29 mouse cellular contexts compared by ENCODE assay signal in genomic region chr1:178270635-178271034, GRCm38 (mm10). TPM values are rescaled to one million over a fixed set of nuclear protein-coding genes. Genes with fewer than 3 reads are reported as not detected.
DNase-seq lines count a peak whose midpoint lies in the region; ATAC-seq and TF ChIP-seq lines count a peak whose summit lies in the region.
"Had no signal": no experiment of that assay in that cellular context is flagged by ENCODE, and none has a peak within 500 bp of the region (broad histone marks: within the 10 kb centered on the region; RNA-seq: fewer than 3 reads in every experiment).

No protein-coding gene starts in this region.

- no peak overlapping the region for H3K4me2 ChIP-seq in liver, embryonic 11.5 days
- no peak overlapping the region for H3K4me2 ChIP-seq in stomach, postnatal 0 days (replicated peaks; ENCODE audit: low read depth)
- H3K4me2 ChIP-seq: embryonic facial prominence, embryonic 12.5 days; forebrain, embryonic 13.5 days; heart, embryonic 13.5 days; hindbrain, embryonic 13.5 days; intestine, embryonic 15.5 days had no signal

- WGBS in liver, embryonic 11.5 days: 77% methylated on average over 6 of the region's 6 CpGs
- WGBS in stomach, postnatal 0 days: 52% methylated on average over 6 of the region's 6 CpGs

- H3K27me3 ChIP-seq in liver, embryonic 11.5 days (replicated peaks; ENCODE audit: control insufficient read depth, insufficient read depth, low read length): peaks cover 4% of the 10 kb centered on the region
- no peaks in the 10 kb centered on the region for H3K27me3 ChIP-seq in stomach, postnatal 0 days (ENCODE audit: control insufficient read depth, insufficient read depth, low read length)
- H3K27me3 ChIP-seq: embryonic facial prominence, embryonic 12.5 days; forebrain, embryonic 13.5 days; heart, embryonic 13.5 days; hindbrain, embryonic 13.5 days; intestine, embryonic 15.5 days had no signal

- H3K4me1 ChIP-seq in liver, embryonic 11.5 days (replicated peaks; ENCODE audit: control insufficient read depth, insufficient read depth, low read length): no peaks in the 10 kb centered on the region
- no peaks in the 10 kb centered on the region for H3K4me1 ChIP-seq in stomach, postnatal 0 days (replicated peaks; ENCODE audit: control insufficient read depth, insufficient read depth)
- H3K4me1 ChIP-seq: embryonic facial prominence, embryonic 12.5 days; forebrain, embryonic 13.5 days; hindbrain, embryonic 13.5 days; intestine, embryonic 15.5 days had no signal

- TF ChIP-seq EP300 in stomach, postnatal 0 days (optimal IDR thresholded peaks at IDR 0.05): no peak

- H3K36me3 ChIP-seq in liver, embryonic 11.5 days (ENCODE audit: control insufficient read depth, insufficient read depth, low read length): no peaks in the 10 kb centered on the region
- no peaks in the 10 kb centered on the region for H3K36me3 ChIP-seq in stomach, postnatal 0 days (ENCODE audit: control insufficient read depth, insufficient read depth, low read length)
- H3K36me3 ChIP-seq: embryonic facial prominence, embryonic 12.5 days; forebrain, embryonic 10.5 days; heart, embryonic 10.5 days; heart, embryonic 13.5 days; hindbrain, embryonic 13.5 days; intestine, embryonic 15.5 days had no signal

- no peak for ATAC-seq in liver, embryonic 11.5 days (replicated peaks; ENCODE audit: low FRiP score)
- no peak for ATAC-seq in stomach, postnatal 0 days (ENCODE audit: low FRiP score, low TSS enrichment)
- ATAC-seq: forebrain, embryonic 13.5 days; forebrain, embryonic 16.5 days; hindbrain, embryonic 16.5 days; intestine, embryonic 15.5 days; Patski had no signal

- H3K9ac ChIP-seq in liver, embryonic 11.5 days (ENCODE audit: low read depth, low read length): no peak overlapping the region
- no peak overlapping the region for H3K9ac ChIP-seq in stomach, postnatal 0 days (ENCODE audit: low read length)
- H3K9ac ChIP-seq: embryonic facial prominence, embryonic 12.5 days; forebrain, embryonic 13.5 days; heart, embryonic 13.5 days; hindbrain, embryonic 13.5 days; intestine, embryonic 15.5 days had no signal

- no peak overlapping the region for H3K4me3 ChIP-seq in liver, embryonic 11.5 days (ENCODE audit: low read depth, low read length)
- H3K4me3 ChIP-seq in stomach, postnatal 0 days (ENCODE audit: low read depth, low read length): no peak overlapping the region
- H3K4me3 ChIP-seq: embryonic facial prominence, embryonic 12.5 days; erythroblast, embryonic 14.5 days; forebrain, embryonic 10.5 days; forebrain, embryonic 13.5 days; heart, adult 2 months; heart, embryonic 10.5 days; heart, embryonic 13.5 days; hindbrain, embryonic 13.5 days; intestine, embryonic 15.5 days had no signal

- peak; percentile 6 for DNase-seq in embryo, embryonic 10.5 days (ENCODE audit: low spot score)
- DNase-seq in embryo, embryonic 10 days (ENCODE audit: low spot score): no peak
- DNase-seq in liver, embryonic 11.5 days (ENCODE audit: low spot score): peak; percentile 18
- DNase-seq in liver (no peak), MN1 (ENCODE audit: low spot score) (peak; percentile 14)
- peak; percentile 45 for DNase-seq in gonadal fat pad, adult 2 months (ENCODE audit: low read depth)
- DNase-seq in stomach, postnatal 0 days (ENCODE audit: low spot score): no peak
- no peak for DNase-seq in heart, adult 11 months
- DNase-seq: adrenal gland, postnatal 10 days; adrenal gland, postnatal 36 days; cerebellum, adult 11 months; cerebellum, adult 2 months; cerebellum, adult 9-11 months; cerebellum, postnatal 25 days; gastrocnemius, postnatal 10 days; heart, postnatal 14 days; heart, postnatal 4 days had no signal

- H3K27ac ChIP-seq in liver, embryonic 11.5 days (ENCODE audit: low read depth, low read length): no peak overlapping the region
- no peak overlapping the region for H3K27ac ChIP-seq in stomach, postnatal 0 days (replicated peaks)
- H3K27ac ChIP-seq: embryonic facial prominence, embryonic 12.5 days; forebrain, embryonic 10.5 days; forebrain, embryonic 13.5 days; heart, adult 2 months; heart, embryonic 10.5 days; heart, embryonic 13.5 days; hindbrain, embryonic 13.5 days; intestine, embryonic 15.5 days had no signal

- no peak for TF ChIP-seq CTCF in stomach, postnatal 0 days (IDR thresholded peaks at IDR 0.05; ENCODE audit: low read depth)

- no peaks in the 10 kb centered on the region for H3K9me3 ChIP-seq in liver, embryonic 11.5 days (ENCODE audit: control insufficient read depth, low read length)
- no peaks in the 10 kb centered on the region for H3K9me3 ChIP-seq in stomach, postnatal 0 days (ENCODE audit: control insufficient read depth, low read length)
- H3K9me3 ChIP-seq: embryonic facial prominence, embryonic 12.5 days; forebrain, embryonic 10.5 days; forebrain, embryonic 13.5 days; hindbrain, embryonic 13.5 days; intestine, embryonic 15.5 days had no signal

RNA-seq across cellular contexts. Expression of gene Cox20, which starts 48.3 kb away (rescaled TPM):
- polyA plus RNA-seq in liver, embryonic 11.5 days (2014; fragmentation: Nextera tagmentation; extraction: Ambion mirVana): 108 and 129 TPM in 2 replicates
- 20.8 and 21.1 TPM in 2 replicates for polyA plus RNA-seq in gonadal fat pad, adult 2 months (2012; rRNA removed)
- polyA plus RNA-seq in stomach, postnatal 0 days (2015; fragmentation: Nextera tagmentation; extraction: Ambion mirVana): 140 and 146 TPM in 2 replicates

Comparison
In these comparisons a context has a peak if more than half of its experiments do, and no peak if none do; other contexts are left out.
1. DNase-seq: peak in embryo, embryonic 10.5 days (single experiment), liver, embryonic 11.5 days (single experiment), MN1 (single experiment) and gonadal fat pad, adult 2 months (single experiment); none in embryo, embryonic 10 days (single experiment), liver (single experiment), stomach, postnatal 0 days (single experiment) and heart, adult 11 months (single experiment).